Comparison of ENCODE assay signal across 15 mouse cellular contexts in genomic region chr2:92787925-92788410, GRCm38 (mm10).
"Had no signal": no experiment of that assay in that cellular context is flagged by ENCODE, and none has a peak within 500 bp of the region (broad histone marks: within the 10 kb centered on the region; RNA-seq: fewer than 3 reads in every experiment).

No protein-coding gene starts in this region.

- H3K36me3 ChIP-seq: limb, embryonic 15.5 days; liver, embryonic 13.5 days; lung, embryonic 15.5 days; midbrain, embryonic 12.5 days; stomach, embryonic 15.5 days had no signal

- H3K9me3 ChIP-seq: limb, embryonic 15.5 days; liver, embryonic 13.5 days; lung, embryonic 15.5 days; megakaryocyte, embryonic 14.5 days; midbrain, embryonic 12.5 days; stomach, embryonic 15.5 days had no signal

- H3K27me3 ChIP-seq: limb, embryonic 15.5 days; liver, embryonic 13.5 days; lung, embryonic 15.5 days; midbrain, embryonic 12.5 days; stomach, embryonic 15.5 days had no signal

- H3K4me1 ChIP-seq: limb, embryonic 15.5 days; liver, embryonic 13.5 days; lung, embryonic 15.5 days; megakaryocyte, embryonic 14.5 days; midbrain, embryonic 12.5 days; stomach, embryonic 15.5 days had no signal

- ATAC-seq: liver, postnatal 0 days had no signal

- H3K4me2 ChIP-seq: limb, embryonic 15.5 days; liver, embryonic 13.5 days; lung, embryonic 15.5 days; midbrain, embryonic 12.5 days; stomach, embryonic 15.5 days had no signal

- H3K9ac ChIP-seq: limb, embryonic 15.5 days; liver, embryonic 13.5 days; liver, postnatal 0 days; lung, embryonic 15.5 days; midbrain, embryonic 12.5 days; stomach, embryonic 15.5 days had no signal

- H3K4me3 ChIP-seq: limb, embryonic 15.5 days; liver, embryonic 13.5 days; lung, embryonic 15.5 days; megakaryocyte, embryonic 14.5 days; midbrain, embryonic 12.5 days; stomach, embryonic 15.5 days had no signal

- H3K27ac ChIP-seq: kidney, postnatal 0 days; limb, embryonic 15.5 days; liver, embryonic 13.5 days; lung, embryonic 15.5 days; macrophage; midbrain, embryonic 12.5 days; stomach, embryonic 15.5 days had no signal

- DNase-seq: kidney, postnatal 36 days; layer of hippocampus, postnatal 36 days; liver, embryonic 13.5 days; liver, postnatal 0 days; lung, postnatal 14 days; right cerebral cortex, postnatal 14 days; thymus, adult 2 months; thymus, postnatal 25 days had no signal
